Mouse (Mus musculus): ENCODE measurements around the gene Txndc5. TPM values are rescaled to one million over a fixed set of nuclear protein-coding genes. Genes with fewer than 3 reads are reported as not detected.

Txndc5 gene
- polyA plus RNA-seq, 1 experiment from 2014 or later = 309 TPM

DNA sequence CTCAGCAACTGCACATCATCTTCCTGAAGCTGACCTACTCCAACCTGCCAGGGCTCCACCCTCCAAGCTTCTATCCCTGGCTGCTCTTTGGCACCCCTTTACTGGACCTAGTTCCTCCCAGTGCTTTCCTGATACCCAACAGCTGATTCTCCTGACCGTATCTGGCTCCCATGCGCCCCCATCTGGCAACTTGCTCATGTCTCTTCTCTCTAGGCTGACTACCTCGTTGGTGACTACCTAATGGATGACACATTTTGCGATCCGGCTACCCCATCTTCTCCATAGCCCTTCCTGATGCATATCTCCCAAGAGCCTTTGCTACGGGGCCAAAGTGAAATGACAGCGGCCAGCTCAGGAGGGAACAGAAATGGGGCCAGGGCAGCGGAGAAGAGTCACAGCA lies 22.3 kb downstream of the Txndc5 start:
- Histone ChIP-seq H3K4me3 (replicated peaks) (no peak overlapping the region), H3K9me3 (replicated peaks) (no peaks in the 10 kb centered on the region), H3K9ac (no peak overlapping the region), H3K4me1 (no peaks in the 10 kb centered on the region), H3K36me3 (peaks cover 90% of the 10 kb centered on the region), H3K27me3 (no peaks in the 10 kb centered on the region), H3K27ac (replicated peaks) (no peak overlapping the region), H3K4me2 (replicated peaks) (no peak overlapping the region)
- ATAC-seq (ENCODE audit: insufficient number of reproducible peaks, low FRiP score, low TSS enrichment, low read depth) = no peak
- 77% methylated on average over 8 of the region's 8 CpGs for WGBS

DNA sequence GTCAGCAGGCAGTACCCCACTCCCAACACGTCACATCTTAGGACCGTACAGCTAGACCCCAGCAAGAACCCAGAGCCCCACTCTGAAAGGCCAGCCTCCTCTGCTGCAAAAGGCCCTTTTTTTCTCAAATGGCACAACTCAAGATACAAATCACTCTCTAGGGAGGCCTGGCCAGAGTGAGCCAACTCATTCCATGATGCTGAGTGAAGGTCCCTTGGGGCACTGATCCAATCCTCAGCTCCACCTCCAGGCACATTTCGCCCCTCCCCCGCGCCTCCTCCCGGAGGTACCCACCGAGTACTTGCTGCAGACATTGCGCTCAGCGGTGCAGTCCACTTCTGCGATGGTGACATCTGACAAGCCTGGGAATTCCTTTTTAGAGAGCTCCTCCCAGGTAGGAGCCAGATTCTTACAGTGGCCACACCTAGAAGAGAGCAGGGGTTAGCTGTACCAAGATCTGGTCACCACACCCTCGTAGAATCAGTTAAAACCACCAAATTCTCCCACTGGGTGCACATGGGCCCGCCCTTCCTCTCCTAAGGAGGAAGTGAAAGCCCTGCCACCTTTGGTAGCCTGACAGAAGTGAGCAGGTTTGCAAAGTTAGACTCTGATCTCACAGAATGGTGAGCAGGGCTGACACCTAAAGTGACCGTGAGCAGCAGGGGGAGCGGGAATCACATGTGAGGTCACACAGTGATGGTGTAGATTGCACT lies 25.3 kb downstream of the Txndc5 start:
- no peak overlapping the region for H3K4me2 ChIP-seq (replicated peaks)
- no peaks in the 10 kb centered on the region for H3K9me3 ChIP-seq (replicated peaks)
- peaks cover 86% of the 10 kb centered on the region for H3K36me3 ChIP-seq
- no peak overlapping the region for H3K4me3 ChIP-seq (replicated peaks)
- no peak overlapping the region for H3K27ac ChIP-seq (replicated peaks)
- H3K4me1 ChIP-seq = no peaks in the 10 kb centered on the region
- no peaks in the 10 kb centered on the region for H3K27me3 ChIP-seq
- WGBS = 79% methylated on average over 14 of the region's 14 CpGs
- no peak for ATAC-seq (ENCODE audit: insufficient number of reproducible peaks, low FRiP score, low TSS enrichment, low read depth)
- no peak overlapping the region for H3K9ac ChIP-seq

DNA sequence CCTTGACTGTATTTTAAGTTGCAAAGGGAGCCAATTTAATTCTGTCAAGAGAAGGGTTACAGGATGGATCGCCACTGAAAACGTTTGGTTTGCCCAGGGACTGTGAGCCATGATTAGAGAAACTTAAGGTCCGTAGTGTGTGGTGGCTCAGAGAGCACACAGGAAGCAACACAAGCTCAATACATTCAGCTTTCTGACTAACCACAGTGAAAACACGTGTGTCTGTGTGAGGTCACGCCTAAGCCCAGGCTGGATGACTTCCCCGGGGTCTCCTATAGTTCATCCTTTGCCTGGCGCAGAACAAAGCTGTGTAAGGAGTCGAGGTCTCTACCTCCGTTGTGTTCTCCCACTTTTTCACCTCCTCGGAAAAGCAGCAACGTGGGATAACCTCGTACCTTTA lies 27.3 kb downstream of the Txndc5 start:
- 85% methylated on average over 12 of the region's 12 CpGs for WGBS

DNA sequence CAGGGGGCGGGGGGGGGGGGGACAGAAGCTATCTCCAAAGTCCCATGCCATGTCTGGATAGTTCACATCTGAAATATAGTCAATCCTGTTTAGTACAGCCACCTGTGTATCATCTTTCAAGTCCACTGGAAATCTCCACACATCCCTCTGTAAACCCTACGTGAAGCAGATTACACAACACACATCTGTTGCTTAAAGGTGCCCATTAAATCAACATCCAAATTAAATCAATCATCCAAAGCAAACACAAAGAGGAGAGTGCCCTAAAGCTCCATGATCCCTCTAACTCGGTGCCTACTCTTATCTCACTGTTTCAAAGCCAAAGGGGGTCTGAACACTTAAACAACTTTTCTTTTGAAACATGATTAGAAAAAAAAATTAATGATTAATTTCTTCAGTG lies 31.9 kb downstream of the Txndc5 start:
- ATAC-seq (ENCODE audit: insufficient number of reproducible peaks, low FRiP score, low TSS enrichment, low read depth) = no peak
- no peak overlapping the region for H3K4me2 ChIP-seq (replicated peaks)
- no peaks in the 10 kb centered on the region for H3K27me3 ChIP-seq
- 45% methylated on average over 3 of the region's 3 CpGs for WGBS
- no peak overlapping the region for H3K4me3 ChIP-seq (replicated peaks)
- peaks cover 24% of the 10 kb centered on the region for H3K36me3 ChIP-seq
- no peak overlapping the region for H3K9ac ChIP-seq
- H3K9me3 ChIP-seq (replicated peaks) = no peaks in the 10 kb centered on the region
- H3K27ac ChIP-seq (replicated peaks) = no peak overlapping the region
- no peaks in the 10 kb centered on the region for H3K4me1 ChIP-seq

More for the DNA sequence above, 27.3 kb downstream of the Txndc5 start:
- Histone ChIP-seq H3K4me2 (replicated peaks) (no peak overlapping the region), H3K27ac (replicated peaks) (no peak overlapping the region), H3K27me3 (no peaks in the 10 kb centered on the region), H3K9ac (no peak overlapping the region), H3K4me1 (no peaks in the 10 kb centered on the region), H3K36me3 (peaks cover 69% of the 10 kb centered on the region), H3K9me3 (replicated peaks) (no peaks in the 10 kb centered on the region), H3K4me3 (replicated peaks) (no peak overlapping the region)
- ATAC-seq (ENCODE audit: insufficient number of reproducible peaks, low FRiP score, low TSS enrichment, low read depth) = no peak

DNA sequence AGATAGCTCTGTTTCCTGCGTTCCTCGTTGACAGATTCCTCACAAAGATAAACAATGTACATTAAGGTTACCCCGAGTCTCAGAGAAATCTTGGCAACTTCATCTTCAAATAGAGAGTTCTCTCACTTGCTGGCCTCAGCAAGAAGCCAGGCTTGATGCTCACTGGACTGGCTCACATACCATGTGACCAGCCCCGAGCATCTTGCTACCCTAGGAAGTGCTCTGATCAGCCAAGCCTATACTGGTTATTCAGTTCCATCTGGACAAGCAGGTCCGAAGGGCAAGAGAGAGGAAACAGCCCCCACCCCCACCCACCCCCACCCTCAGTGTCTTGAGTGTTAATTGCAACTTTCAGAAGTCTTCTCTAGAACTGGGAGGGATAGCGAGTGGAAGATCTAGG lies 41.9 kb downstream of the Txndc5 start:
- Histone ChIP-seq H3K4me3 (replicated peaks) (no peak overlapping the region), H3K4me1 (no peaks in the 10 kb centered on the region), H3K27ac (replicated peaks) (no peak overlapping the region), H3K9ac (no peak overlapping the region), H3K36me3 (no peaks in the 10 kb centered on the region), H3K9me3 (replicated peaks) (no peaks in the 10 kb centered on the region), H3K27me3 (no peaks in the 10 kb centered on the region), H3K4me2 (replicated peaks) (no peak overlapping the region)
- 76% methylated on average over 6 of the region's 6 CpGs for WGBS
- no peak for ATAC-seq (ENCODE audit: insufficient number of reproducible peaks, low FRiP score, low TSS enrichment, low read depth)

DNA sequence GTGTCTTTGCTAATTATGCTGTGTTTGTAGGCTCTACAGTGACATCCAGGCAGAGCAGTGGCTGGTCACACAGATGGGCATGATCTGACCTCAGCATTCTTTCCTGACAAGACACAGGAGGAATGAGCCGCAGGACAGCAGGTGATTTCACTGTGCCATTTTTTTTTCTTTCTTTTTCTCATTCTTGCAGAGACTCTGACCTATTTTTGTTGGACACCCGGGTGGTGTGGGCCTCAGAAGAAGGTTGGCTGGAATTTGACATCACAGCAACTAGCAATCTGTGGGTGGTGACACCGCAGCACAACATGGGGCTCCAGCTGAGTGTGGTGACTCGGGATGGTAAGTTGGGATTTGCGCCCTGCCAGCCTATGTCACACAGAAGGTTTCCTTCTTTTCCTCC lies 43.9 kb downstream of the Txndc5 start:
- Histone ChIP-seq H3K36me3 (no peaks in the 10 kb centered on the region), H3K27ac (replicated peaks) (no peak overlapping the region), H3K9ac (no peak overlapping the region), H3K4me2 (replicated peaks) (no peak overlapping the region), H3K4me1 (no peaks in the 10 kb centered on the region), H3K4me3 (replicated peaks) (no peak overlapping the region), H3K27me3 (no peaks in the 10 kb centered on the region), H3K9me3 (replicated peaks) (no peaks in the 10 kb centered on the region)
- 80% methylated on average over 5 of the region's 5 CpGs for WGBS
- no peak for ATAC-seq (ENCODE audit: insufficient number of reproducible peaks, low FRiP score, low TSS enrichment, low read depth)

DNA sequence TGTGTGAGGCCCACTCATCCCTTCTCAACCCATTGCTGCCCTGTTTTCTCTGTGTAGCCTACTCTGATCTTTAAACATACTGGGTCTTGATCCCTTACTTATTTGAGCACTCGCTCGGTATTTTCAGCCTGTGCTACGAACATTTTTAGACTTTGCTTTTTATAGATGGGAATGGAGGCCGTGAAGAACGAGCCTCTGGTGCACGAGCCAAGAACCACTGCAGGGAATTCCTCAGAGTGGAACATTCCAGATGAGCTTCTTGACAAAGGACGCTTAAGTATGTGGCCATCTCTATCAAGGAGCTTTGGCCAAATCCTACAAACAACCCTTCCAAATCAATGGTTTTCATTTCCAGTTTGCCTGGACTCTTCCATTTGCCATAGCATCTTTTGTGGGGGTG lies 47.6 kb downstream of the Txndc5 start:
- Histone ChIP-seq H3K27me3 (no peaks in the 10 kb centered on the region), H3K9ac (no peak overlapping the region), H3K27ac (replicated peaks) (no peak overlapping the region), H3K36me3 (no peaks in the 10 kb centered on the region), H3K4me1 (0 out of 2 replicates have a peak, but pooled peaks cover 9% of the 10 kb centered on the region), H3K4me3 (replicated peaks) (no peak overlapping the region), H3K4me2 (replicated peaks) (no peak overlapping the region), H3K9me3 (replicated peaks) (no peaks in the 10 kb centered on the region)
- WGBS = 63% methylated on average over 7 of the region's 7 CpGs
- ATAC-seq (ENCODE audit: insufficient number of reproducible peaks, low FRiP score, low TSS enrichment, low read depth) = no peak

DNA sequence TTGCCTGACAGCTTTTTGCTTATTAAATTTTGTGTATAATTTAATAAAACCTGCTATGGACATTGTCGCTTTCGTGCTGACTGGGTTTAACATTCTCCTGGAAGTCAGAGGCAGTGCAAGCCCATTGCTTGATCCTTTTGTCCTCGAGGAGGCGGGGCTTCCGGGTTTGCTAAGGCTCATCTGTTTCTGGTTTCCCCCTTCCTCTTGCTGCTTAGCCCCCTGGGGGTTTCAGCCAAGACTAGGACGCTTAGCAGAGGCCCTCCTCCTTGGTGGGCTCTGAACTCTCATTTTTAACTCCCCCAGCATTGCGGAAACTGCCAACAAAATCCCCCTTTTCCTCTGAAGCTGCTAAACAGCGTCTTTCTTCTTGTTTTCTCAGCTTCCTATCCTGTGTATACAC lies 51.7 kb downstream of the Txndc5 start:
- Histone ChIP-seq H3K4me1 (0 out of 2 replicates have a peak, but pooled peaks cover 9% of the 10 kb centered on the region), H3K9me3 (replicated peaks) (no peaks in the 10 kb centered on the region), H3K9ac (no peak overlapping the region), H3K4me3 (replicated peaks) (no peak overlapping the region), H3K36me3 (no peaks in the 10 kb centered on the region), H3K4me2 (replicated peaks) (no peak overlapping the region), H3K27ac (replicated peaks) (no peak overlapping the region), H3K27me3 (no peaks in the 10 kb centered on the region)
- no peak for ATAC-seq (ENCODE audit: insufficient number of reproducible peaks, low FRiP score, low TSS enrichment, low read depth)
- 21% methylated on average over 8 of the region's 8 CpGs for WGBS

DNA sequence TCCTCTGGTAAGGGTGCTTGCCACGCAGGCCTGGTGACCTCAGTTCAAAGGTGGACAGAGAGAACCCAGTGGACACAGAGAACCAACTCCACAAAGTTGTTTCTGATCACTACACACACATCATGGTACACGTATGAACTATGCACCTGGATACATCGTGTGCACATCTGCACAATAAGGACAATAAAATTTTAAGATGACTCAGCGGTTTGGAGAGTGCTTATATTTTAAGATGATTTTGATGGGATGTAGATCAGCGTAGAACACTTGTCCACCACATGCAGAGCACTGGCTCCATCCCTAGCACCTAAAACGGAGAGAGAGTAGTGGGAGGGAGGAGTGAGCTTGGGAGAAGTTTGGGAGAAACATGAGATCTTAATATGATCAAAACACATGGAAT lies 55.1 kb downstream of the Txndc5 start:
- Histone ChIP-seq H3K4me1 (0 out of 2 replicates have a peak, but pooled peaks cover 9% of the 10 kb centered on the region), H3K27me3 (no peaks in the 10 kb centered on the region), H3K4me2 (replicated peaks) (no peak overlapping the region), H3K4me3 (replicated peaks) (no peak overlapping the region), H3K27ac (replicated peaks) (no peak overlapping the region), H3K9ac (no peak overlapping the region), H3K36me3 (no peaks in the 10 kb centered on the region), H3K9me3 (replicated peaks) (no peaks in the 10 kb centered on the region)
- WGBS = 82% methylated on average over 6 of the region's 6 CpGs
- ATAC-seq (ENCODE audit: insufficient number of reproducible peaks, low FRiP score, low TSS enrichment, low read depth) = no peak

DNA sequence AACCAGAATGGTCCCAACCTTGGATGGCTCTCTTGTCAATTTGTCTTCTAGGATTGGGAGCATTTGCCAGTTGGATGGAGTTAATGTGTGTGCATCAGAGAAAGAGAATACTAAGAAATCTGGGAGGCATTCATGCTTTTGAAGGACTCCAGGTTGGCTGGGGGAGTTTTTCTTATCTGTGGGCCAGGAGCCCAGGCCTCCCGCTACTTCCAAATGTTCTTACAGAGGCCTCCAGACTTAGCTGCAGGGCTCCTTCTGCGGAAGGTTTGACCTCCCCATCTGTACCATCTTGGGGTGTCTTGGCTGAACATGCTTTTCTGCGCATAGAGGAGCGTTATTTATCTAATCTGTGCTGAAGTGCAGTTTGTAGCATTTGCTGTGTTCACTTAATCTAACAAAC lies 56.0 kb downstream of the Txndc5 start:
- no peaks in the 10 kb centered on the region for H3K36me3 ChIP-seq
- 0 out of 2 replicates have a peak, but pooled peaks cover 9% of the 10 kb centered on the region for H3K4me1 ChIP-seq

DNA sequence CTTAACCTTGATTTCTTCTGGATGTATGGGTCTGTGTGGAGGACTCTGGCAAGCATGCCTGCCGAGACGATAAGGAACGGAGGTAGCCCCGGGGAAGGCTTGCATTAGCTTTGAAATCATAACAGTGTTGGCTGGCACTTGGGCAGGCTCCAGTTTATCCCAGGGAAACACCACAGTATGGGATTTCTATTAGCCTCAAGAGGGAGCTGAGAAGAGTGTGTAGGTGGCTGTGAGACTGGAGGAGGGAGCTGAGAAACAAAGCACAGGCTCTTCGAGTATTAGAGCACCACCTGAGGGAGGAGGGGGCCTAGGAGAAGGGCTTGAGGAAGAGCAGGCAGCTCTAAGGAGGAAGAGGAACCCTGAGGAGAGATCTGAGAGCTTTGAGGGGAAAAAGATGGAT lies 57.7 kb downstream of the Txndc5 start:
- no peak for ATAC-seq (ENCODE audit: insufficient number of reproducible peaks, low FRiP score, low TSS enrichment, low read depth)

More for the DNA sequence above, 56.0 kb downstream of the Txndc5 start:
- Histone ChIP-seq H3K27me3 (no peaks in the 10 kb centered on the region), H3K4me2 (replicated peaks) (no peak overlapping the region), H3K27ac (replicated peaks) (no peak overlapping the region), H3K4me3 (replicated peaks) (no peak overlapping the region), H3K9me3 (replicated peaks) (no peaks in the 10 kb centered on the region), H3K9ac (no peak overlapping the region)
- WGBS = 84% methylated on average over 4 of the region's 4 CpGs
- no peak for ATAC-seq (ENCODE audit: insufficient number of reproducible peaks, low FRiP score, low TSS enrichment, low read depth)

DNA sequence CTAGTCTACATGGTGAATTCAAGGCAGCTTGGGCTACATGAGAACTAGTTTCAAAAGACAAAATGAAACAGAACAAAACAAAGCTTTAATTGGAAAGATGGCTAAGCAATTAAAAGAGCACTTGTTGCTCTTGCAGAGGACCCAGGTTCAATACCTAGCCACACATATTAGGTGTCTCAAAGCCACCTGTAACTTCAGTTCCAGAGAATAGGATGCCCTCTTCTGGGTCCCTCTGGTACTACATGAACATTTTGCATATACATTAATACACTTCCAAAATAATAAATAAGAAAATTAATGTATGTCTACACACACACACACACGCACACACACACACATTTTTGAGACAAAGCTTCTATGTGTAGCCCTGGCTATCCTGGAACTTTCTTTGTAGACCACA lies 65.2 kb downstream of the Txndc5 start:
- Histone ChIP-seq H3K9ac (no peak overlapping the region), H3K27ac (replicated peaks) (no peak overlapping the region), H3K9me3 (replicated peaks) (no peaks in the 10 kb centered on the region), H3K4me1 (no peaks in the 10 kb centered on the region), H3K27me3 (no peaks in the 10 kb centered on the region), H3K36me3 (no peaks in the 10 kb centered on the region), H3K4me3 (replicated peaks) (no peak overlapping the region), H3K4me2 (replicated peaks) (no peak overlapping the region)
- WGBS = 82% methylated on average over 1 of the region's 1 CpGs
- ATAC-seq (ENCODE audit: insufficient number of reproducible peaks, low FRiP score, low TSS enrichment, low read depth) = no peak

More for the DNA sequence above, 57.7 kb downstream of the Txndc5 start:
- Histone ChIP-seq H3K4me3 (replicated peaks) (no peak overlapping the region), H3K27me3 (no peaks in the 10 kb centered on the region), H3K4me1 (no peaks in the 10 kb centered on the region), H3K27ac (replicated peaks) (no peak overlapping the region), H3K9ac (no peak overlapping the region), H3K36me3 (no peaks in the 10 kb centered on the region), H3K4me2 (replicated peaks) (no peak overlapping the region), H3K9me3 (replicated peaks) (no peaks in the 10 kb centered on the region)
- WGBS = 70% methylated on average over 5 of the region's 5 CpGs

Data from embryonic facial prominence, embryonic 15.5 days (tissue).